Mouse (Mus musculus) urinary bladder, adult 2 months (tissue): Measurements from ENCODE around the gene Unc5cl. TPM values are rescaled to one million over a fixed set of nuclear protein-coding genes. Genes with fewer than 3 reads are reported as not detected.
"Not testable (repeated sequence)": the region's sequence is repeated elsewhere in the genome, so short reads cannot be mapped to it uniquely, and the experiment has no call there.

ENCODE experiments used
- DNase-seq: peaks from one replicate; pipeline ENCODE4 v3.0.0; 2022; ENCODE audit warnings: low spot score
- polyA plus RNA-seq: library from polyadenylated mRNA; depleted of rRNA; stranded (reverse); fragments of >200 nt; gene quantifications from 2 replicates; pipeline ENCODE4 v1.2.3, GENCODE M21; 2012

Unc5cl gene
- polyA plus RNA-seq, 1 experiment = 0.11 TPM

GRCm38 (mm10) chr17:48467395-48468231 is 12.9 kb downstream of the Unc5cl start:
- DNase-seq = peak; percentile 70

- not testable (repeated sequence) for DNase-seq
These were observed 19.6 kb downstream of the Unc5cl start for GRCm38 (mm10) chr17:48474282-48474681.

GRCm38 (mm10) chr17:48475444-48475843 is 20.7 kb downstream of the Unc5cl start:
- no peak for DNase-seq

- no peak for DNase-seq
These were observed 25.3 kb downstream of the Unc5cl start for GRCm38 (mm10) chr17:48479952-48480351.

GRCm38 (mm10) chr17:48483764-48484163 is 29.1 kb downstream of the Unc5cl start:
- no peak for DNase-seq

- no peak for DNase-seq
These were observed 29.5 kb downstream of the Unc5cl start for GRCm38 (mm10) chr17:48484191-48484590.

- no peak for DNase-seq
These were observed 34.8 kb downstream of the Unc5cl start for GRCm38 (mm10) chr17:48489466-48489865.

GRCm38 (mm10) chr17:48492621-48493020 is 37.9 kb downstream of the Unc5cl start:
- no peak for DNase-seq

- no peak for DNase-seq
These were observed 38.9 kb downstream of the Unc5cl start for GRCm38 (mm10) chr17:48493582-48493981.

- DNase-seq = no peak
These were observed 39.3 kb downstream of the Unc5cl start for GRCm38 (mm10) chr17:48493986-48494385.

GRCm38 (mm10) chr17:48497986-48498385 is 43.3 kb downstream of the Unc5cl start:
- no peak for DNase-seq

- DNase-seq = no peak
These were observed 46.2 kb downstream of the Unc5cl start for GRCm38 (mm10) chr17:48500846-48501445.

- DNase-seq = no peak
These were observed 50.3 kb downstream of the Unc5cl start for GRCm38 (mm10) chr17:48505006-48505405.

GRCm38 (mm10) chr17:48506986-48507385 is 52.3 kb downstream of the Unc5cl start:
- no peak for DNase-seq

GRCm38 (mm10) chr17:48509596-48509995 is 54.9 kb downstream of the Unc5cl start:
- no peak for DNase-seq

- no peak for DNase-seq
These were observed 58.0 kb downstream of the Unc5cl start for GRCm38 (mm10) chr17:48512614-48513281.

GRCm38 (mm10) chr17:48514613-48515012 is 59.9 kb downstream of the Unc5cl start:
- no peak for DNase-seq

- DNase-seq = no peak
These were observed 64.3 kb downstream of the Unc5cl start for GRCm38 (mm10) chr17:48519046-48519445.

- DNase-seq = no peak
These were observed 65.7 kb downstream of the Unc5cl start for GRCm38 (mm10) chr17:48520352-48520751.

- no peak for DNase-seq
These were observed 68.4 kb downstream of the Unc5cl start for GRCm38 (mm10) chr17:48523056-48523455.

- no peak for DNase-seq
These were observed 79.4 kb downstream of the Unc5cl start for GRCm38 (mm10) chr17:48533844-48534705.

GRCm38 (mm10) chr17:48538328-48538727 is 83.6 kb downstream of the Unc5cl start:
- DNase-seq = no peak
